Mouse (Mus musculus) left cerebral cortex, adult 18-20 months (tissue): ENCODE results near the gene Flt3. TPM values are rescaled to one million over a fixed set of nuclear protein-coding genes. Genes with fewer than 3 reads are reported as not detected.

ENCODE experiments used
- DNase-seq, 2 experiments: peaks; one replicate each; pipeline ENCODE4 v3.0.0; 2021 to 2022; ENCODE audit warnings: low spot score in 2 of 2, mixed read lengths in 1 of 2
- total RNA-seq, 2 experiments: library from RNA; stranded (reverse); gene quantifications; 2 replicates each; pipeline ENCODE4 v1.2.3; 2021

The Flt3 gene
- total RNA-seq, 2 experiments from 2014 or later = 6.1 to 9.1 TPM

GRCm38 (mm10) chr5:147356260-147357055, 43.8 kb downstream of the Flt3 start:
- DNase-seq = no peak

- DNase-seq = no peak
Measured at GRCm38 (mm10) chr5:147355788-147356187, 44.5 kb downstream of the Flt3 start.

GRCm38 (mm10) chr5:147354985-147355384, 45.3 kb downstream of the Flt3 start:
- no peak for DNase-seq

- DNase-seq = peak; percentile 61 to 74
Measured at GRCm38 (mm10) chr5:147354161-147354780, 46.0 kb downstream of the Flt3 start.

GRCm38 (mm10) chr5:147351931-147352330, 48.4 kb downstream of the Flt3 start:
- no peak for DNase-seq

GRCm38 (mm10) chr5:147345981-147346380, 54.3 kb downstream of the Flt3 start:
- DNase-seq = no peak

- no peak for DNase-seq
Measured at GRCm38 (mm10) chr5:147343904-147344303, 56.4 kb downstream of the Flt3 start.

GRCm38 (mm10) chr5:147342901-147343300, 57.4 kb downstream of the Flt3 start:
- no peak for DNase-seq

- no peak for DNase-seq
Measured at GRCm38 (mm10) chr5:147340741-147341414, 59.4 kb downstream of the Flt3 start.

- DNase-seq = no peak
Measured at GRCm38 (mm10) chr5:147339560-147339959, 60.7 kb downstream of the Flt3 start.

- no peak for DNase-seq
Measured at GRCm38 (mm10) chr5:147338967-147339366, 61.3 kb downstream of the Flt3 start.

- no peak for DNase-seq
Measured at GRCm38 (mm10) chr5:147332711-147333110, 67.6 kb downstream of the Flt3 start.

GRCm38 (mm10) chr5:147331547-147331946, 68.7 kb downstream of the Flt3 start:
- DNase-seq = peak; percentile 31 to 53

- DNase-seq = no peak
Measured at GRCm38 (mm10) chr5:147329946-147330345, 70.3 kb downstream of the Flt3 start.

- DNase-seq = no peak
Measured at GRCm38 (mm10) chr5:147327636-147328035, 72.7 kb downstream of the Flt3 start.

GRCm38 (mm10) chr5:147325931-147326330, 74.4 kb downstream of the Flt3 start:
- no peak for DNase-seq

GRCm38 (mm10) chr5:147323237-147323917, 76.9 kb downstream of the Flt3 start:
- peak; percentile 58 to 78 for DNase-seq

GRCm38 (mm10) chr5:147322183-147322582, 78.1 kb downstream of the Flt3 start, which contains the start of gene Urad:
Gene Urad (minus strand): TSS chr5:147322440.
- no peak for DNase-seq

- DNase-seq = no peak
Measured at GRCm38 (mm10) chr5:147319653-147320052, 80.6 kb downstream of the Flt3 start.

- DNase-seq = no peak
Measured at GRCm38 (mm10) chr5:147317991-147318390, 82.3 kb downstream of the Flt3 start.

- DNase-seq = no peak
Measured at GRCm38 (mm10) chr5:147317321-147317720, 83.0 kb downstream of the Flt3 start.
